Mouse (Mus musculus): ENCODE data around the gene Pde8b.

GRCm38 (mm10) chr13:95127288-95127687 is 122.8 kb downstream of the Pde8b start:
- TF ChIP-seq CTCF (IDR thresholded peaks at IDR 0.05; ENCODE audit: low read depth, low read length) (no peak), POLR2A (IDR thresholded peaks at IDR 0.05; ENCODE audit: insufficient read depth, low read length) (no peak)

Data from ES-Bruce4 (cell line).